Mouse (Mus musculus) kidney, adult 2 months (tissue): ENCODE data around the gene Traf3ip1.

Experiments
- CTCF ChIP-seq: fragments of 200-500 bp; conservative IDR thresholded peaks from 2 replicates; pipeline ENCODE4 v1.5.1; 2011; ENCODE audit warnings: low read depth, mild to moderate bottlenecking, control low read depth, low read length, moderate library complexity, mixed read lengths; ENCODE audit not compliant: insufficient read depth, insufficient read length
- POLR2A ChIP-seq: fragments of 200-500 bp; IDR thresholded peaks from one replicate; pipeline ENCODE4 v1.6.1; 2011; ENCODE audit warnings: low read depth, low read length, control low read depth

DNA sequence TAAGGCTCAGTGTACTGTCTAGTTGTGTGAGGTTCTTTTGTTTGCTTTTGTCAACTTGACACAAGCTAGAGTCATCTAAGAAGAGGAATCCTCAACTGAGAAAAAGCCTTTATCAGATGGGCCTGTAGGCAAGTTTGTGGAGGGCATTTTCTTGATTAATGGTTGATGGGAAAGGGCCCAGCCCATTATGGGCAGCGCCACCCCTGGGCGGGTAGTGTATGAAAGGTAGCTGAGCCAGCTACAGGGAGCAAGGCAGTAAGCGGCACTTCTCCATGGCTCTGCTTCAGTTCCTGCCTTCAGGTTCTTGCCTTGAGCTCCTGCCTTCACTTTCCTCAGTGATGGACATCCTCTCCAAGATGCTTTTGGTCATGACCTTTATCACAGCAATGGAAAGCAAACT is 8.3 kb upstream of the Traf3ip1 start:
- no peak for TF ChIP-seq CTCF
- TF ChIP-seq POLR2A, result no peak
